Mouse (Mus musculus) CD8-positive naive resting alpha-beta T cell, adult 2 months (primary cell): Measurements from ENCODE around the gene Ulk4.

Experiments
- DNase-seq, 2 experiments: peaks; one replicate each; pipeline ENCODE4 v3.0.0; 2022; ENCODE audit warnings: low read depth in 2 of 2, low spot score in 2 of 2

The Ulk4 gene

GRCm38 (mm10) chr9:121112131-121112530, 164.9 kb downstream of the Ulk4 start:
- no peak for DNase-seq

- DNase-seq = peak; percentile 13 to 37
Observed at GRCm38 (mm10) chr9:121108110-121108509, 168.9 kb downstream of the Ulk4 start.

GRCm38 (mm10) chr9:121107643-121108042, 169.4 kb downstream of the Ulk4 start:
- DNase-seq = no peak

- no peak for DNase-seq
Observed at GRCm38 (mm10) chr9:121107101-121107500, 169.9 kb downstream of the Ulk4 start.

GRCm38 (mm10) chr9:121101516-121101915, 175.5 kb downstream of the Ulk4 start:
- no peak for DNase-seq

GRCm38 (mm10) chr9:121099453-121099852, 177.5 kb downstream of the Ulk4 start:
- no peak for DNase-seq

GRCm38 (mm10) chr9:121093760-121094159, 183.2 kb downstream of the Ulk4 start:
- no peak for DNase-seq

- no peak for DNase-seq
Observed at GRCm38 (mm10) chr9:121092568-121092967, 184.4 kb downstream of the Ulk4 start.

- DNase-seq = no peak
Observed at GRCm38 (mm10) chr9:121091016-121091735, 185.8 kb downstream of the Ulk4 start.

- DNase-seq = no peak
Observed at GRCm38 (mm10) chr9:121087661-121088060, 189.3 kb downstream of the Ulk4 start.

GRCm38 (mm10) chr9:121084191-121084590, 192.8 kb downstream of the Ulk4 start:
- no peak for DNase-seq

GRCm38 (mm10) chr9:121080834-121081233, 196.2 kb downstream of the Ulk4 start:
- DNase-seq = no peak

- no peak for DNase-seq
Observed at GRCm38 (mm10) chr9:121080413-121080812, 196.6 kb downstream of the Ulk4 start.

GRCm38 (mm10) chr9:121079388-121080088, 197.5 kb downstream of the Ulk4 start:
- no peak for DNase-seq

- DNase-seq = no peak
Observed at GRCm38 (mm10) chr9:121076291-121076690, 200.7 kb downstream of the Ulk4 start.

- DNase-seq = no peak
Observed at GRCm38 (mm10) chr9:121075246-121075645, 201.8 kb downstream of the Ulk4 start.

GRCm38 (mm10) chr9:121074726-121075125, 202.3 kb downstream of the Ulk4 start:
- DNase-seq = no peak

- DNase-seq = no peak
Observed at GRCm38 (mm10) chr9:121072127-121072757, 204.8 kb downstream of the Ulk4 start.

- no peak for DNase-seq
Observed at GRCm38 (mm10) chr9:121071461-121072126, 205.4 kb downstream of the Ulk4 start.

- no peak for DNase-seq
Observed at GRCm38 (mm10) chr9:121071050-121071449, 205.9 kb downstream of the Ulk4 start.

- DNase-seq = no peak
Observed at GRCm38 (mm10) chr9:121068115-121068514, 208.9 kb downstream of the Ulk4 start.

GRCm38 (mm10) chr9:121067043-121067442, 210.0 kb downstream of the Ulk4 start:
- no peak for DNase-seq
